Mouse (Mus musculus) embryonic facial prominence, embryonic 11.5 days (tissue): ENCODE measurements around the gene Slc22a4. TPM values are rescaled to one million over a fixed set of nuclear protein-coding genes. Genes with fewer than 3 reads are reported as not detected.

ENCODE experiments used
- ATAC-seq: fragments of 200-750 bp; cut with Nextera tagmentation; replicated peaks from 2 replicates; pipeline ENCODE4 v1.8.0; 2017; ENCODE audit warnings: low read depth; ENCODE audit not compliant: insufficient number of reproducible peaks, low FRiP score, low TSS enrichment
- DNase-seq: peaks from one replicate; pipeline ENCODE4 v3.0.0-alpha.2; 2015; ENCODE audit warnings: low spot score
- H3K27ac ChIP-seq: fragments of 300-500 bp; sonication (generic); replicated peaks from 2 replicates; pipeline ENCODE4 v1.5.1; 2014; ENCODE audit warnings: mild to moderate bottlenecking, low read depth, low read length, control low read depth
- H3K27me3 ChIP-seq: fragments of 300-500 bp; sonication (generic); 2 replicates; pipeline ENCODE4 v1.6.1; 2014; ENCODE audit warnings: mild to moderate bottlenecking, low read length, moderate library complexity, mixed read lengths; ENCODE audit not compliant: control insufficient read depth, insufficient read depth
- H3K36me3 ChIP-seq: fragments of 300-500 bp; sonication (generic); replicated peaks from 2 replicates; pipeline ENCODE4 v1.6.1; 2014; ENCODE audit warnings: low read depth, mild to moderate bottlenecking, low read length, moderate library complexity, mixed read lengths; ENCODE audit not compliant: control insufficient read depth, insufficient read depth
- H3K4me1 ChIP-seq: fragments of 300-500 bp; sonication (generic); 2 replicates; pipeline ENCODE4 v1.6.1; 2014; ENCODE audit warnings: low read length, mixed read lengths; ENCODE audit not compliant: control insufficient read depth, insufficient read depth
- H3K4me2 ChIP-seq: fragments of 300-500 bp; sonication (generic); 2 replicates; pipeline ENCODE4 v1.6.1; 2014; ENCODE audit warnings: low read depth, mild to moderate bottlenecking, control low read depth, low read length, moderate library complexity
- H3K4me3 ChIP-seq: fragments of 300-500 bp; sonication (generic); 2 replicates; pipeline ENCODE4 v1.5.1; 2014; ENCODE audit warnings: low read depth, low read length, control low read depth
- H3K9ac ChIP-seq: fragments of 300-500 bp; sonication (generic); replicated peaks from 2 replicates; pipeline ENCODE4 v1.6.1; 2014; ENCODE audit warnings: mild to moderate bottlenecking, control low read depth, low read length
- H3K9me3 ChIP-seq: fragments of 300-500 bp; sonication (generic); replicated peaks from 2 replicates; pipeline ENCODE4 v1.6.1; 2016; ENCODE audit warnings: mild to moderate bottlenecking, low read length, inconsistent platforms, mixed read lengths; ENCODE audit not compliant: control insufficient read depth
- WGBS: fragments of 180-500 bp; shearing (Covaris S2); extraction: QIAGEN DNeasy Blood & Tissue Kit; methylation state at CpG from one replicate; pipeline ENCODE4 v1.1.7; 2014; 5-methylcytosine and 5-hydroxymethylcytosine counted together
- polyA plus RNA-seq: library from polyadenylated mRNA; unstranded; fragments of >200 nt; fragmentation: Nextera tagmentation; extraction: Ambion mirVana; gene quantifications from 2 replicates; pipeline ENCODE4 v1.2.1, GENCODE M21; 2014

The Slc22a4 gene
- 1.4 and 1.8 TPM in 2 replicates for polyA plus RNA-seq

DNA sequence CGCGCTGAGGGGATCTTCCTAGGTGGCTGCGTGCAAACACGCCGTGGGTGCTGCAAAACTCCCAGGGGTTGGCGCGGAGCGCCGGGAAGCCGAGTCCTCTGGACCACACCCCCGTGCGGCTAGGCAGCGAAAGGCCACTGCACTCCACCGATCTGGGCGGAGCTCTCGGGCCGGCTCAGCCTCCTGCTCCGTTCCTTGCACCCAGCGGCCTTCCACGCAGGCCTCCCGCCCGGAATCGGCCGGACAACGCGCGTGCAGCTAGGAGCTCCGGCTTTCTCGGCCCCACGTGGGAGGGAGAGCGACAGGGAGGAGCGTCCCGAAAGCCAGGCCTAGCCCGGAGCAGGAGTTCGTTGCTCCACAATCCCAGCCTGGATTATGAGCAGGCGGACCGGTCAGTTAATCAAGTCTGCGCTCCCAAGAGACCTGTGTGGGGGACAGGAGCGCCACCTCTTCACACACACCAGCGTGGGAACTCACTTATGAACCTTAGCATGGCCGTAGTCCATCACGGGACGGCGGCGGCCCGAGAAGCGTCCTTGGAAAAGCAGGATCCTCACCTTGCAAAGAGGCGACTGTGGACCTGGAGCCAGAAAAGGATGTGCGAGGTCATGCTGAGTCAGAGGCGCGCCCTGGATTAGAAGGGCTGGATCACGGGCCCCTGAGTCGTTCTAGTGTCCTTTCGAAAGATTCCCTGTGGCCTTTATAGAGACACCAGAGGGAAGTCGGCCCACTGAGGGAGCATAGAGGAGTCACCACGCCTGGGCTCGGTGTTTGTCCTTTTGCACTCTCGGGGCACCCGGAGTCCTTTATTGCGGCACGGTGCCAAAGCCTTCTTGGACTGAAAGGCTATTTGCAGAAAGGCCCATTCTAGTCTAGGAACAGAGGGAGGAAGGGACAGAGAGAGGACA, at the start of gene Slc22a4:
Gene Slc22a4, minus strand, starts transcription at position 47 of the 908 bp plus-strand sequence.
- peaks cover 12% of the 10 kb centered on the region for H3K27me3 ChIP-seq
- H3K4me2 ChIP-seq = peak within 1 kb of the TSS; percentile 73
- peak; percentile 76 for DNase-seq
- H3K4me1 ChIP-seq = no peaks in the 10 kb centered on the region
- WGBS = 2% methylated on average over 60 of the region's 61 CpGs
- ATAC-seq = peak; percentile 83
- no peaks in the 10 kb centered on the region for H3K9me3 ChIP-seq
- no peaks in the 10 kb centered on the region for H3K36me3 ChIP-seq
- peak within 1 kb of the TSS; percentile 37 for H3K4me3 ChIP-seq
- peak within 1 kb of the TSS; percentile 56 for H3K9ac ChIP-seq
- no peak within 1 kb of the TSS for H3K27ac ChIP-seq

DNA sequence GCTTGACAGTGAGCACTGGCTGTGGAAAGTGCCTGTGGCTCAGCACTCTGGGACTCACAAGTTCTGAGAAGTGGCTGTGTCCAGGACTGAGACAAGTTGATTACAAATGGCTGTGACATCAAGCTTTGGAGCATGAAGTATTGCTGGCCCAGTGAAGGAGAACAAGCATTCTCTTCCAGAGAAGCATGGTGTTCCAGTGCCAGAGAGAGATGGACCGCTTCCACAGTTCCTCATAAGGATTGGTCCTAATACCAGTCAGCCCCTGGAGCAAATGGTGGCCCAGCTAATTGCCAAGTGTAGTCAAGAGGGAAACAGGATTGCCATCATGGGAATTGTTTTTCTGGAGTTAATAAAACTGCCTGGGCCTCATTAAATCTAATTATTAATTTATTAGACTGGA, 48.2 kb upstream of the Slc22a4 start:
- no peak overlapping the region for H3K4me3 ChIP-seq
- no peaks in the 10 kb centered on the region for H3K4me1 ChIP-seq
- ATAC-seq (no peak), DNase-seq (no peak)
- H3K4me2 ChIP-seq = no peak overlapping the region
- H3K27me3 ChIP-seq = no peaks in the 10 kb centered on the region
- H3K36me3 ChIP-seq = no peaks in the 10 kb centered on the region
- H3K9me3 ChIP-seq = no peaks in the 10 kb centered on the region
- H3K9ac ChIP-seq = no peak overlapping the region
- no peak overlapping the region for H3K27ac ChIP-seq
- 76% methylated on average over 1 of the region's 1 CpGs for WGBS

DNA sequence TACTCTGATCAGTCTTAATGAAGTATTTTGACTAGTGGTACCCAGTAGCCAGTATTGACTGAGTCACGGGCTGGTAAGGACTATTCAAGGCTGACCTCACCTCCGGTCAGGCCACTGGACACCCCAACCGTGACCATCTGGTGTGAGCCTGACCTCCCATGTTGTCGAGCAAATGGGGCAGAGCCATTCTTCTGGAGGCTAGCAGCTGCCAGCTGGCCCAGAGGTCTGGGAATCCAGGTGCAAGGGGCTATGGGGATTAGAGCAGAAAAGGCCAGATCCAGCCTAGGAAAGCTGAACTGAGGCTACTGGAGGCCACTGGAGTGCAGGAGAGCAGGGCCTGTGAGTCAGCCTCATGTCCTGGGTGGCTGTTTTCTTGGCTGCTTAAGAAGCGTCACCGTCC, 47.5 kb upstream of the Slc22a4 start:
- ATAC-seq (no peak), DNase-seq (no peak)
- Histone ChIP-seq H3K27ac (no peak overlapping the region), H3K4me1 (no peaks in the 10 kb centered on the region), H3K27me3 (no peaks in the 10 kb centered on the region), H3K4me3 (no peak overlapping the region), H3K36me3 (no peaks in the 10 kb centered on the region), H3K4me2 (no peak overlapping the region), H3K9me3 (no peaks in the 10 kb centered on the region), H3K9ac (no peak overlapping the region)
- 78% methylated on average over 6 of the region's 6 CpGs for WGBS

DNA sequence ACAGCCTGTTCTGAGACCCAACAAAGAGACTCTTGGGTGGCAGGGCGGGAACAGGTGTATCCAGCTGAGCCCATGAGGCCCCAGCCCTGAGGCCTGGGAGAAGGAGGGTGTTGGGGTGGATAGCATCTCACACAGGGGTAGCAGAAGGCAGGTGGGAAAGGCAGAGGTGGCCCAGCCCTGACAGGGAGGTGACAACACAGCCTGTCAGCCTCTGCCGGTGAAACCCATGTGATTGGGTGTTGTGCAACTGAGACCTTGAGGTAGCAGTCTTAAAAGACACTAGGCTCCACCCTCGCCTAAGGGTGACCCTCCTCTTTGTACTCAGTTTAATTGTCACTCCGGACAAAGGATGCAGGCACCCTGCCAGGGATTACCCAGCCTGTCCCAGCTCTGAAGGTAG, 45.4 kb upstream of the Slc22a4 start:
- H3K27ac ChIP-seq = no peak overlapping the region
- WGBS = 42% methylated on average over 4 of the region's 4 CpGs
- no peak overlapping the region for H3K4me3 ChIP-seq
- H3K36me3 ChIP-seq = no peaks in the 10 kb centered on the region
- H3K4me2 ChIP-seq = no peak overlapping the region
- no peak for ATAC-seq
- no peaks in the 10 kb centered on the region for H3K4me1 ChIP-seq
- no peak for DNase-seq
- H3K9ac ChIP-seq = no peak overlapping the region
- H3K27me3 ChIP-seq = no peaks in the 10 kb centered on the region
- H3K9me3 ChIP-seq = no peaks in the 10 kb centered on the region

DNA sequence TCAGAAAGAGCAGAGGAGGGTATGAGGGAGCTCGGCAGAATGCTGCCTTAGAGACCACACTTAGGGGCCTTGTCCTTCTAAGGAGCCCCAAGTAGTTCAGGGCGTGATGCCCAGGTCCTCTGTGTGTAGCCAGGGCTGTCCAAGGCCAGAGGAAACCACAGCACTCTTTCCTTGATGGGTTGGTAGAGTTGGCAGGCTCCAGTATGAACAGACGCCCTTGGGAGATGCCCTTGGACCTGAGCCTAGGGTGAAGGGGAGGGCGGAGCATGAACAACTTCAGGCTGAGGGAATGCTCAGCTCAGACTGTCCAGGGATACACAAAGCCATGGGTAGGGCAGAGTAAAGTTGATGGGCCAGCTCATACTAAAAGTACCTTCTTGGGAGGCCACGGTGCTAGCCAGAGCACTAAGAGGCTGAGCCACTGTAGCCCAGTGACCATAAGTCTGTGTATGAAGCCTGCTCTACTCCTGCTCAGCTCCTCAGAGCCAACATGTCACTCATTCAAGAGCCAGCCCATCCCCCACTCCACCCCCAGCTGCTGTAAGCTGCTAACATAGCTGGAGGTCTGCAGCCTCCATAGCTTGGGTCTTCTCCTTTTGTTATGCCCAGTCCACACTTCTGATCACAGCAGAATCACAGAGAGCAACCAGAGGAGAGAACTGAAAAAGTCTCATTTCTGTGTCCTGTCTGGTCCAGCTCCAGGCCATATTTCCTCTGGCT, 44.0 kb upstream of the Slc22a4 start:
- H3K4me1 ChIP-seq = no peaks in the 10 kb centered on the region; the same call in 1 of the 2 replicates
- no peaks in the 10 kb centered on the region for H3K27me3 ChIP-seq
- H3K4me3 ChIP-seq = no peak overlapping the region
- H3K9me3 ChIP-seq = no peaks in the 10 kb centered on the region
- 81% methylated on average over 5 of the region's 5 CpGs for WGBS
- H3K36me3 ChIP-seq = no peaks in the 10 kb centered on the region
- no peak overlapping the region; the same call in 1 of the 2 replicates for H3K4me2 ChIP-seq
- H3K9ac ChIP-seq = no peak overlapping the region
- ATAC-seq (no peak), DNase-seq (no peak)
- H3K27ac ChIP-seq = no peak overlapping the region

DNA sequence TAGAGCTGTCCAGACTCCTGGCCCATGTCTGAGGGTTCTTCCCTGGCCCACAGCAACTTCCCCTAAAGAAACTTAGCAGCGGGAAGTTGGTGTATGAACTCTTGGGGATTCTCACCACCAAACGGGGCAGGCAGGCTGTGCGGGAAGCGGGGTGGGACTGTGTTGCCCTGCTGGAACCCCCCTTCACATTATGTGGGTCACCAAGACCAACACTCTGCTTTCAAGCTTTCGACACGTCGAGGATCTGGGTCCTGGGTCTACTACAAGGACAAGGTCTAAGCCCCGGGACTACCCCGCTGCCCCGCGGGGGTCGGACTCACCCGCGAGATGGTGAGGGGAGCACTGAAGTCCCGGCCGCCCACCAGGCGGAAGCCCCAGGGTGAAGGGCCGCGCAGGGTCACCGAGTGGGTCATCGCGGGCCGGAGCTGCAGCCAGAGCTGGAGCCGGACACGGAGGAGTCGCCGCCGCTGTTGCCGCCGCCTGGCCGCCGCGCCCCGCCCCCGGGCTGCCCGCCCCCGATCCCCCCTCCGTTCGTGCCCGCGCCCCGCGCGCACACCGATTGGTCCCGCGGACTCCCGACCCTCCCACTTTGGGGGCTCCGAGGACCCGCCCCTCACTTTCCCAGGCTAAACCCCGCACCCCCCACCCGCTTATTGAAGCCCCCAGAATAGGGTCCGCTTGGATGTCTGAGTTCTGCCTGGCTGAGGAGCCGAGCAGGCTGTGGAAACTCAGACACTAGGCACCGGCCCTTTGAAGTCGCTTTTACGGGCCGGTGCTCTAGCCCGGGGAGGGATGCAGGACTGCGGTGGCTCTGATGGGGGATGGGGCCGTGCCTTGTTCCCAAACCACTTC, 40.9 kb upstream of the Slc22a4 start, which contains the start of gene Pdlim4:
Gene Pdlim4, minus strand, starts transcription at position 495 of the 852 bp plus-strand sequence.
- peak within 1 kb of the TSS; percentile 86 for H3K9ac ChIP-seq
- DNase-seq (peak; percentile 83), ATAC-seq (peak; percentile 74)
- peaks cover 4% of the 10 kb centered on the region for H3K4me1 ChIP-seq
- no peaks in the 10 kb centered on the region for H3K36me3 ChIP-seq
- H3K9me3 ChIP-seq = no peaks in the 10 kb centered on the region
- peak within 1 kb of the TSS; percentile 65 for H3K27ac ChIP-seq
- WGBS = under 1% methylated on average over 47 of the region's 61 CpGs
- H3K4me3 ChIP-seq = peak within 1 kb of the TSS; percentile 64
- no peaks in the 10 kb centered on the region for H3K27me3 ChIP-seq
- H3K4me2 ChIP-seq = peak within 1 kb of the TSS; percentile 84

DNA sequence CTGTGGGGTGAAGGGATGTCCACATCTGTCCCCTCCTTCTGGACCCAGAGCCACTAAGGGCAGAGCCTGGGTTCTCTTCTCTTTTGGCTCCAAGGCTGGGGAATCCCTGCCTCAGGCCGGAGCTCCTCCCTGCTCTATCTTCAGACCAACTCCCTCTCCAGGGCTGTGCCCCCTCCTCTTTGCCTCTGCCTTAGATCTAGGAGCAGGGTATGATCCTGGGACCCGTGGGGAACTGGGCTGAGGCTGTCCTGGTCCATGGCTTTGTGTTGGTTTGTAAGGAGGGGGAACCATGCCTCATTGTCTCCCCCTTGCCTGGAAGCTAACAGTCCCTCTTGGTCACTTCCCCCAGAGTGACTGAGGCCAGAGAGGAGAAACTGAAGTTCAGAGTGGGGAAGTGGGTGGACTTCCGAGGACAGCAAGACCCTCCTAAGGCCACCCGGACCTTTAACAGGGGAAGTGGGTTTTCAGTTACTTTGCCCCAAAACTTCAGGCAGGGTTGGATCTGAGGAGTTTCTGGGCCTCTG, 40.2 kb upstream of the Slc22a4 start:
- peak overlapping the region; percentile 64 for H3K4me3 ChIP-seq
- peak overlapping the region; percentile 84 for H3K4me2 ChIP-seq
- H3K9me3 ChIP-seq = no peaks in the 10 kb centered on the region
- DNase-seq (no peak), ATAC-seq (peak; percentile 63; the same call in 1 of the 2 replicates)
- peak overlapping the region; percentile 86 for H3K9ac ChIP-seq
- peak overlapping the region; percentile 65 for H3K27ac ChIP-seq
- no peaks in the 10 kb centered on the region for H3K27me3 ChIP-seq
- no peaks in the 10 kb centered on the region for H3K36me3 ChIP-seq
- peaks cover 4% of the 10 kb centered on the region for H3K4me1 ChIP-seq
- WGBS = 13% methylated on average over 4 of the region's 4 CpGs
